Mouse (Mus musculus): ENCODE results near the gene Enox1. TPM values are rescaled to one million over a fixed set of nuclear protein-coding genes. Genes with fewer than 3 reads are reported as not detected.

Gene Enox1
- polyA plus RNA-seq, 1 experiment from 2014 or later, result 40.3 TPM

GRCm38 (mm10) chr14:77648305-77648704 lies 491.7 kb downstream of the Enox1 start:
- WGBS, result 67% methylated on average over 8 of the region's 8 CpGs
- no peak overlapping the region for H3K4me2 ChIP-seq
- peaks cover 19% of the 10 kb centered on the region for H3K4me1 ChIP-seq
- H3K9me3 ChIP-seq (replicated peaks), result no peaks in the 10 kb centered on the region
- no peak overlapping the region for H3K4me3 ChIP-seq
- ATAC-seq, result no peak
- no peaks in the 10 kb centered on the region for H3K27me3 ChIP-seq
- no peak overlapping the region for H3K9ac ChIP-seq
- H3K36me3 ChIP-seq (ENCODE audit: poor library complexity, severe bottlenecking), result 0 out of 2 replicates have a peak, but pooled peaks cover 4% of the 10 kb centered on the region
- H3K27ac ChIP-seq, result no peak overlapping the region

- no peak overlapping the region for H3K4me2 ChIP-seq
- no peak overlapping the region for H3K4me3 ChIP-seq
- ATAC-seq, result 0 out of 2 replicates have a peak, but pooled peaks have one; percentile 19
- no peaks in the 10 kb centered on the region for H3K36me3 ChIP-seq (ENCODE audit: poor library complexity, severe bottlenecking)
- no peak overlapping the region for H3K9ac ChIP-seq
- no peaks in the 10 kb centered on the region for H3K27me3 ChIP-seq
- no peak overlapping the region for H3K27ac ChIP-seq
- 66% methylated on average over 4 of the region's 4 CpGs for WGBS
- peaks cover 4% of the 10 kb centered on the region; the same call in 1 of the 2 replicates for H3K9me3 ChIP-seq (replicated peaks)
- peaks cover 9% of the 10 kb centered on the region for H3K4me1 ChIP-seq
These were observed 502.2 kb downstream of the Enox1 start for GRCm38 (mm10) chr14:77658739-77659138.

DNA sequence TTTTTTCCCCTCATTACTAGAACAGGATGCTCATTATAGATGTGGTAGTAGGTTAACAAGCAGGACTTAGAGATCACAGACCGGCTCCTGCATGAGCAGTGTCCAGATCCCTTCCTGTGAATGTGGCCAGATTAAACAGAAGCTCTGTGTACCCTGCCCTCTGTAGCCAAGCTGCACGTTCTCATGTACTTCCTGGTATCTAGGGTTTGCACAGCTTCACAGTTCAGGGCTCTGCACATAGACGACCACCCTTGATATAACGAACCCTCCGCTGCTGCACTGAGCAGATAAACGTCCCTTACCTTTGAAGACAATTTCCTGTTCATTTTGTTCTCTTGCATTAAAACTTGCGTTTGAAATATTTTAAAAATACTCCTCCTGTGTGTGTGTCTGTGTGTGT lies 505.7 kb downstream of the Enox1 start:
- Histone ChIP-seq H3K27ac (no peak overlapping the region), H3K9ac (no peak overlapping the region), H3K27me3 (no peaks in the 10 kb centered on the region), H3K4me2 (no peak overlapping the region), H3K36me3 (ENCODE audit: poor library complexity, severe bottlenecking) (no peaks in the 10 kb centered on the region), H3K4me3 (no peak overlapping the region), H3K4me1 (peaks cover 10% of the 10 kb centered on the region), H3K9me3 (replicated peaks) (no peaks in the 10 kb centered on the region)
- WGBS, result 67% methylated on average over 7 of the region's 7 CpGs
- ATAC-seq, result no peak

DNA sequence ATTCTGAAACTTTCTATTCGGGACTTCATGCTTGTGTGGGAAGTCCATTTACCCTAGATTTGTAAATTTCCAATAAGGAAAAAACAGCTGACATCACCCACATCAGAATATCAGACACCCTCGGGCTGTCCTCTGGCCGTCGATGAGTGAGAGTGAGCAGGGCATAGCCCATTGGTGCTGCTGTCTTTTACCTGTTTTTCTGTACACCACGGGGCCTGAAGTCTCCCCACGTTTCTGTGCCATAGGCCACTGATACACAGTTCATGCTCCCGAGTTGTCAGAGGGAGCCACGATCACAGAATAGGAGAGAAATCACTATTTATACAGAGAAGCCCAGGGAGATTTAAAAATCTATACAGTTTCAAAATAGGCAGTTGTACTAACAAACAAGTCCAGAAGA lies 506.4 kb downstream of the Enox1 start:
- no peak for ATAC-seq
- H3K27me3 ChIP-seq, result no peaks in the 10 kb centered on the region
- H3K9me3 ChIP-seq (replicated peaks), result no peaks in the 10 kb centered on the region
- no peak overlapping the region for H3K9ac ChIP-seq
- H3K27ac ChIP-seq, result no peak overlapping the region
- H3K36me3 ChIP-seq (ENCODE audit: poor library complexity, severe bottlenecking), result no peaks in the 10 kb centered on the region
- 79% methylated on average over 8 of the region's 8 CpGs for WGBS
- no peak overlapping the region for H3K4me2 ChIP-seq
- H3K4me1 ChIP-seq, result peaks cover 13% of the 10 kb centered on the region
- no peak overlapping the region for H3K4me3 ChIP-seq

GRCm38 (mm10) chr14:77668096-77668495 lies 511.5 kb downstream of the Enox1 start:
- no peaks in the 10 kb centered on the region for H3K9me3 ChIP-seq (replicated peaks)
- no peaks in the 10 kb centered on the region for H3K27me3 ChIP-seq
- H3K27ac ChIP-seq, result peak overlapping the region; percentile 27; the same call in 1 of the 2 replicates
- peaks cover 52% of the 10 kb centered on the region for H3K4me1 ChIP-seq
- no peak overlapping the region for H3K9ac ChIP-seq
- H3K36me3 ChIP-seq (ENCODE audit: poor library complexity, severe bottlenecking), result no peaks in the 10 kb centered on the region
- no peak overlapping the region for H3K4me2 ChIP-seq
- H3K4me3 ChIP-seq, result no peak overlapping the region
- ATAC-seq, result no peak
- WGBS, result 41% methylated on average over 3 of the region's 3 CpGs

DNA sequence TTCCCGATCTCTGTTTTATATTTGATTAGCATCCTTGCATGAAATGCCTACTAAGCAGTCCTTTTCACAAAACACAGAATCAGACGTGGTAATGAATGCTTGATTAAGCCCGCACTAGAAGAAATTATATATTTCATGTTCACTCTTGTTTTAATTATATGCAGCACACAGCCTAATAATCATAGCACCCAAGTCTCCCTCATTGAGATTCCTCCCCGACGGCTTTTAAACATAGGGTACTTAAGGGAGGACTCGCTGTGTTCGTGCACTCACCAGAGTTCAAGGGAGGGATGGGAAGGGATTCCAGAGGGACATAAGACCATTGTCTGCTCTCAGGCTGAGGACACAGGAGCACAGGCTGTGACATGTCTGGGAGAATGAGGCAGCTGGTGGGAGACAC lies 512.9 kb downstream of the Enox1 start:
- ATAC-seq, result peak; percentile 60; the same call in 1 of the 2 replicates
- H3K9ac ChIP-seq, result no peak overlapping the region
- H3K4me3 ChIP-seq, result no peak overlapping the region
- peak overlapping the region; percentile 77 for H3K27ac ChIP-seq
- H3K27me3 ChIP-seq, result no peaks in the 10 kb centered on the region
- 68% methylated on average over 7 of the region's 7 CpGs for WGBS
- H3K4me1 ChIP-seq, result peaks cover 51% of the 10 kb centered on the region
- H3K36me3 ChIP-seq (ENCODE audit: poor library complexity, severe bottlenecking), result no peaks in the 10 kb centered on the region
- no peak overlapping the region for H3K4me2 ChIP-seq
- no peaks in the 10 kb centered on the region for H3K9me3 ChIP-seq (replicated peaks)

DNA sequence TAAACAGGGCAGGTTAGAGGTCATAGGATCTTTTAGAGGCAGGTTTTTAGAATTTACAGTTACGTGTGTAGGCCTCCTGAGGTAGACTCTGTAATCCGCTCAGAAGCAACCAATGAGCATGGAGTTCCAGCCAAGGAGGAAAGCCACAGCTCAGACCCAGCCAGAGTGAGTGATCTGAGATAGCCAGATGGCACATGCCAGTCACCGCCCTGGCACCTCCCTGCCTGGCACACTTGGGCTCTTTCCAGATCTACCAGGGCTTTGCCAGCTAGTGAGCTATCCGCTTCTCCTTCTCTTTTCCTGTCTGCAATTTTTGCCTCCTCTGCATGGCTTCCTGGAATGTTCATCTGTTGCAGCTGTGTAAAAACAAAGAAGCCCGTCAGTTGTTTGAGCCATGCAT lies 514.4 kb downstream of the Enox1 start:
- no peaks in the 10 kb centered on the region for H3K9me3 ChIP-seq (replicated peaks)
- peak; percentile 54 for ATAC-seq
- H3K27me3 ChIP-seq, result no peaks in the 10 kb centered on the region
- H3K4me2 ChIP-seq, result no peak overlapping the region
- whole genome bisulfite sequencing, result 83% methylated on average over 5 of the region's 5 CpGs
- H3K4me1 ChIP-seq, result peaks cover 51% of the 10 kb centered on the region
- H3K9ac ChIP-seq, result no peak overlapping the region
- H3K36me3 ChIP-seq (ENCODE audit: poor library complexity, severe bottlenecking), result no peaks in the 10 kb centered on the region
- peak overlapping the region; percentile 40; the same call in 1 of the 2 replicates for H3K27ac ChIP-seq
- no peak overlapping the region for H3K4me3 ChIP-seq

GRCm38 (mm10) chr14:77671961-77672360 lies 515.4 kb downstream of the Enox1 start:
- Histone ChIP-seq H3K4me2 (no peak overlapping the region), H3K36me3 (ENCODE audit: poor library complexity, severe bottlenecking) (no peaks in the 10 kb centered on the region), H3K27ac (no peak overlapping the region), H3K27me3 (no peaks in the 10 kb centered on the region), H3K9ac (no peak overlapping the region), H3K9me3 (replicated peaks) (no peaks in the 10 kb centered on the region), H3K4me1 (peaks cover 51% of the 10 kb centered on the region), H3K4me3 (no peak overlapping the region)
- no peak for ATAC-seq
- 72% methylated on average over 11 of the region's 11 CpGs for WGBS

GRCm38 (mm10) chr14:77673138-77673537 lies 516.6 kb downstream of the Enox1 start:
- 39% methylated on average over 8 of the region's 8 CpGs for WGBS
- Histone ChIP-seq H3K36me3 (ENCODE audit: poor library complexity, severe bottlenecking) (0 out of 2 replicates have a peak, but pooled peaks cover 4% of the 10 kb centered on the region), H3K9me3 (replicated peaks) (no peaks in the 10 kb centered on the region), H3K4me2 (no peak overlapping the region), H3K4me1 (peaks cover 55% of the 10 kb centered on the region), H3K9ac (peak overlapping the region; percentile 21; the same call in 1 of the 2 replicates), H3K4me3 (no peak overlapping the region), H3K27ac (peak overlapping the region; percentile 45), H3K27me3 (no peaks in the 10 kb centered on the region)
- no peak for ATAC-seq

GRCm38 (mm10) chr14:77677951-77678350 lies 521.4 kb downstream of the Enox1 start:
- no peak overlapping the region for H3K4me3 ChIP-seq
- no peaks in the 10 kb centered on the region for H3K27me3 ChIP-seq
- no peak overlapping the region; the same call in 1 of the 2 replicates for H3K9ac ChIP-seq
- no peak for ATAC-seq
- 68% methylated on average over 7 of the region's 7 CpGs for WGBS
- H3K4me2 ChIP-seq, result no peak overlapping the region
- H3K4me1 ChIP-seq, result peaks cover 23% of the 10 kb centered on the region
- H3K36me3 ChIP-seq (ENCODE audit: poor library complexity, severe bottlenecking), result 0 out of 2 replicates have a peak, but pooled peaks cover 4% of the 10 kb centered on the region
- H3K27ac ChIP-seq, result peak overlapping the region; percentile 41; the same call in 1 of the 2 replicates
- H3K9me3 ChIP-seq (replicated peaks), result no peaks in the 10 kb centered on the region

GRCm38 (mm10) chr14:77679877-77680276 lies 523.3 kb downstream of the Enox1 start:
- no peak for ATAC-seq
- Histone ChIP-seq H3K9ac (no peak overlapping the region), H3K4me1 (peaks cover 18% of the 10 kb centered on the region), H3K4me2 (no peak overlapping the region), H3K9me3 (replicated peaks) (no peaks in the 10 kb centered on the region), H3K36me3 (ENCODE audit: poor library complexity, severe bottlenecking) (0 out of 2 replicates have a peak, but pooled peaks cover 4% of the 10 kb centered on the region), H3K27ac (no peak overlapping the region), H3K27me3 (no peaks in the 10 kb centered on the region), H3K4me3 (no peak overlapping the region)
- 75% methylated on average over 9 of the region's 9 CpGs for WGBS

DNA sequence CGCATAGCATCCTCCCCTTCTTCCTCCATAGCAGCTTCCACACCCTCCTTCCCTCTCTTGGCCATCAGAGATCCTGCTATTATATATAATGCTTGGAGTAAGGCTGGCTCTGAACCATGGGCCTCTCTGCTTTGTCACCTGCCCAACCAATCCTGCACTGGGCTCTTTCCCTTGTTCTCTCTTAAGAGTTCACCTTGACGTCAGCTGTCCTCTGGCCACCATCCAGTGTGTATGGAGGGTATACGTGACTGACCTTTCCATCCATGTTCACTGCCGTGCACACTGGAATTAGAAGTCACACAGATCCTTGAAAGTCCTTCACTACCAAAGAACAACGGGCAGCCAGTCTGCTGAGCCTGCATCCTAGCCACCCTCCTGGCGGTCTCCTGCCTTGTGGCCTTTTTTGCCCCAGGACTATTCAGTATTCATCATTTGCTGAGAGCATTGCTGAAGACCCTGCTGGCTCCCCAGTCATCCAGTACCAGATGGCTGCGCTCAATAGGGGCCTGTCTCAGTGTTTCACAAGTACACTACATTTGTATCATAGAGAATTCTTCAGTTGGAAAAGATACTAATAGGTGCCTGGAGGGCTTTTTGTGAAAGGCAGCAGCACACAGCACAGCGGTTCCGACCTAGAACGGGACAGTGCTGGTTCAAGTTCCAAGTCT lies 526.5 kb downstream of the Enox1 start:
- Histone ChIP-seq H3K9me3 (replicated peaks) (no peaks in the 10 kb centered on the region), H3K4me3 (no peak overlapping the region), H3K36me3 (ENCODE audit: poor library complexity, severe bottlenecking) (no peaks in the 10 kb centered on the region), H3K27me3 (no peaks in the 10 kb centered on the region), H3K4me1 (peaks cover 11% of the 10 kb centered on the region), H3K9ac (no peak overlapping the region), H3K4me2 (no peak overlapping the region), H3K27ac (no peak overlapping the region)
- no peak for ATAC-seq
- 85% methylated on average over 10 of the region's 10 CpGs for WGBS

- H3K27me3 ChIP-seq, result no peaks in the 10 kb centered on the region
- no peak overlapping the region for H3K4me3 ChIP-seq
- no peak overlapping the region for H3K27ac ChIP-seq
- no peaks in the 10 kb centered on the region for H3K36me3 ChIP-seq (ENCODE audit: poor library complexity, severe bottlenecking)
- WGBS, result 94% methylated on average over 4 of the region's 4 CpGs
- H3K9ac ChIP-seq, result no peak overlapping the region
- H3K4me2 ChIP-seq, result no peak overlapping the region
- H3K9me3 ChIP-seq (replicated peaks), result no peaks in the 10 kb centered on the region
- no peak for ATAC-seq
- no peaks in the 10 kb centered on the region for H3K4me1 ChIP-seq
These were observed 533.3 kb downstream of the Enox1 start for GRCm38 (mm10) chr14:77689816-77690215.

Measured in forebrain, embryonic 13.5 days (tissue).